Mouse (Mus musculus) bone marrow macrophage, adult 2 months (primary cell): ENCODE measurements around the gene Morc1. TPM values are rescaled to one million over a fixed set of nuclear protein-coding genes. Genes with fewer than 3 reads are reported as not detected.

Source experiments
- H3K27ac ChIP-seq: 2 replicates; pipeline ENCODE4 v1.5.1; 2012; ENCODE audit warnings: low read depth, low read length; ENCODE audit not compliant: insufficient read depth
- H3K4me1 ChIP-seq: 2 replicates; pipeline ENCODE4 v1.6.1; 2012; ENCODE audit warnings: low read length; ENCODE audit not compliant: control insufficient read depth, insufficient read depth
- H3K4me3 ChIP-seq: 2 replicates; pipeline ENCODE4 v1.5.1; 2012; ENCODE audit warnings: mild to moderate bottlenecking, low read length, moderate library complexity; ENCODE audit not compliant: insufficient read depth
- CTCF ChIP-seq: IDR thresholded peaks from 2 replicates; pipeline ENCODE4 v1.5.1; 2012; ENCODE audit warnings: low read depth, mild to moderate bottlenecking, low read length, moderate library complexity
- POLR2A ChIP-seq: IDR thresholded peaks from 2 replicates; pipeline ENCODE4 v1.6.1; 2012; ENCODE audit warnings: mild to moderate bottlenecking, low read depth, low read length, borderline replicate concordance
- polyA plus RNA-seq: library from polyadenylated mRNA; stranded (reverse); fragments of >200 nt; gene quantifications from 2 replicates; pipeline ENCODE4 v1.2.4, GENCODE M21; 2012; ENCODE audit not compliant: missing spikeins, insufficient read depth, insufficient read length

Morc1 gene
- polyA plus RNA-seq, 1 experiment, result not detected

GRCm38 (mm10) chr16:48412246-48412645 lies 18.8 kb upstream of the Morc1 start, which contains the start of gene Gm5485:
Gene Gm5485 (minus strand): TSS chr16:48412416.
- no peak within 1 kb of the TSS for H3K4me3 ChIP-seq
- TF ChIP-seq POLR2A (no peak), CTCF (no peak)
- no peaks in the 10 kb centered on the region for H3K4me1 ChIP-seq
- no peak within 1 kb of the TSS for H3K27ac ChIP-seq

- Histone ChIP-seq H3K4me3 (no peak overlapping the region), H3K4me1 (no peaks in the 10 kb centered on the region), H3K27ac (no peak overlapping the region)
- TF ChIP-seq CTCF (no peak), POLR2A (no peak)
Observed at GRCm38 (mm10) chr16:48418557-48418956, 12.5 kb upstream of the Morc1 start.

GRCm38 (mm10) chr16:48419035-48419434 lies 12.0 kb upstream of the Morc1 start:
- H3K4me1 ChIP-seq, result no peaks in the 10 kb centered on the region
- H3K27ac ChIP-seq, result no peak overlapping the region
- H3K4me3 ChIP-seq, result no peak overlapping the region
- TF ChIP-seq CTCF (no peak), POLR2A (no peak)

- TF ChIP-seq POLR2A, result no peak
- TF ChIP-seq CTCF, result no peak
- Histone ChIP-seq H3K4me3 (no peak overlapping the region), H3K27ac (no peak overlapping the region), H3K4me1 (no peaks in the 10 kb centered on the region)
Observed at GRCm38 (mm10) chr16:48422501-48422900, 8.5 kb upstream of the Morc1 start.

- H3K4me3 ChIP-seq, result no peak overlapping the region
- no peaks in the 10 kb centered on the region for H3K4me1 ChIP-seq
- no peak for TF ChIP-seq POLR2A
- TF ChIP-seq CTCF, result no peak
- H3K27ac ChIP-seq, result no peak overlapping the region
Observed at GRCm38 (mm10) chr16:48424069-48424468, 7.0 kb upstream of the Morc1 start.

- Histone ChIP-seq H3K4me1 (no peaks in the 10 kb centered on the region), H3K27ac (no peak overlapping the region), H3K4me3 (no peak overlapping the region)
- TF ChIP-seq CTCF, result no peak
- TF ChIP-seq POLR2A, result no peak
Observed at GRCm38 (mm10) chr16:48429427-48429826, 1.6 kb upstream of the Morc1 start.

GRCm38 (mm10) chr16:48435454-48435853 lies 4.4 kb downstream of the Morc1 start:
- Histone ChIP-seq H3K27ac (no peak overlapping the region), H3K4me1 (no peaks in the 10 kb centered on the region), H3K4me3 (no peak overlapping the region)
- TF ChIP-seq POLR2A, result no peak
- no peak for TF ChIP-seq CTCF

- no peaks in the 10 kb centered on the region for H3K4me1 ChIP-seq
- TF ChIP-seq CTCF (no peak), POLR2A (no peak)
- H3K27ac ChIP-seq, result no peak overlapping the region
- H3K4me3 ChIP-seq, result no peak overlapping the region
Observed at GRCm38 (mm10) chr16:48437476-48437875, 6.4 kb downstream of the Morc1 start.

GRCm38 (mm10) chr16:48444589-48444988 lies 13.6 kb downstream of the Morc1 start:
- Histone ChIP-seq H3K4me3 (no peak overlapping the region), H3K4me1 (no peaks in the 10 kb centered on the region), H3K27ac (no peak overlapping the region)
- no peak for TF ChIP-seq CTCF
- TF ChIP-seq POLR2A, result no peak

GRCm38 (mm10) chr16:48446161-48446925 lies 15.3 kb downstream of the Morc1 start:
- no peak overlapping the region for H3K4me3 ChIP-seq
- no peaks in the 10 kb centered on the region for H3K4me1 ChIP-seq
- TF ChIP-seq CTCF, result no peak
- no peak for TF ChIP-seq POLR2A
- no peak overlapping the region for H3K27ac ChIP-seq

- no peak overlapping the region for H3K27ac ChIP-seq
- H3K4me3 ChIP-seq, result no peak overlapping the region
- TF ChIP-seq POLR2A (no peak), CTCF (no peak)
Observed at GRCm38 (mm10) chr16:48453264-48453663, 22.2 kb downstream of the Morc1 start.

More at GRCm38 (mm10) chr16:48453264-48453663, 22.2 kb downstream of the Morc1 start:
- no peaks in the 10 kb centered on the region for H3K4me1 ChIP-seq
